Mouse (Mus musculus): ENCODE data around the gene Hnrnph1.
"Not testable (repeated sequence)": the region's sequence is repeated elsewhere in the genome, so short reads cannot be mapped to it uniquely, and the experiment has no call there.

Hnrnph1 gene

GRCm38 (mm10) chr11:50376911-50377891, at the start of gene Hnrnph1:
Gene Hnrnph1 (plus strand): TSS chr11:50376990.
- DNase-seq (ENCODE audit: inconsistent age in 2 of 2, low spot score in 1 of 2) = peak; percentile 98 to 100

GRCm38 (mm10) chr11:50328075-50328625, 48.6 kb upstream of the Hnrnph1 start:
- DNase-seq (ENCODE audit: inconsistent age in 2 of 2, low spot score in 1 of 2) = no peak

- DNase-seq (ENCODE audit: inconsistent age in 2 of 2, low spot score in 1 of 2) = no peak
These were observed 47.4 kb upstream of the Hnrnph1 start for GRCm38 (mm10) chr11:50329378-50329777.

- no peak for DNase-seq (ENCODE audit: inconsistent age in 2 of 2, low spot score in 1 of 2)
These were observed 43.6 kb upstream of the Hnrnph1 start for GRCm38 (mm10) chr11:50333181-50333580.

GRCm38 (mm10) chr11:50336126-50336525, 40.7 kb upstream of the Hnrnph1 start:
- no peak for DNase-seq (ENCODE audit: inconsistent age in 2 of 2, low spot score in 1 of 2)

- no peak for DNase-seq (ENCODE audit: inconsistent age in 2 of 2, low spot score in 1 of 2)
These were observed 39.9 kb upstream of the Hnrnph1 start for GRCm38 (mm10) chr11:50336891-50337290.

- no peak for DNase-seq (ENCODE audit: inconsistent age in 2 of 2, low spot score in 1 of 2)
These were observed 31.3 kb upstream of the Hnrnph1 start for GRCm38 (mm10) chr11:50345486-50345885.

- DNase-seq (ENCODE audit: inconsistent age in 2 of 2, low spot score in 1 of 2) = no peak
These were observed 30.3 kb upstream of the Hnrnph1 start for GRCm38 (mm10) chr11:50346256-50347032.

- DNase-seq (ENCODE audit: inconsistent age in 2 of 2, low spot score in 1 of 2) = no peak
These were observed 24.6 kb upstream of the Hnrnph1 start for GRCm38 (mm10) chr11:50352177-50352576.

- no peak for DNase-seq (ENCODE audit: inconsistent age in 2 of 2, low spot score in 1 of 2)
These were observed 22.6 kb upstream of the Hnrnph1 start, which contains the start of gene Cby3 for GRCm38 (mm10) chr11:50354162-50354561. Gene Cby3 (plus strand): TSS chr11:50354462.

GRCm38 (mm10) chr11:50354851-50355250, 21.9 kb upstream of the Hnrnph1 start:
- no peak for DNase-seq (ENCODE audit: inconsistent age in 2 of 2, low spot score in 1 of 2)

- DNase-seq (ENCODE audit: inconsistent age in 2 of 2, low spot score in 1 of 2) = no peak
These were observed 21.4 kb upstream of the Hnrnph1 start for GRCm38 (mm10) chr11:50355395-50355794.

- peak; percentile 28 to 66 for DNase-seq (ENCODE audit: inconsistent age in 2 of 2, low spot score in 1 of 2)
These were observed 17.6 kb upstream of the Hnrnph1 start for GRCm38 (mm10) chr11:50358950-50359861.

GRCm38 (mm10) chr11:50361282-50361681, 15.5 kb upstream of the Hnrnph1 start:
- DNase-seq (ENCODE audit: inconsistent age in 2 of 2, low spot score in 1 of 2) = not testable (repeated sequence)

GRCm38 (mm10) chr11:50364548-50364947, 12.2 kb upstream of the Hnrnph1 start:
- DNase-seq (ENCODE audit: inconsistent age in 2 of 2, low spot score in 1 of 2) = peak; percentile 72 to 93

- no peak for DNase-seq (ENCODE audit: inconsistent age in 2 of 2, low spot score in 1 of 2)
These were observed 11.5 kb upstream of the Hnrnph1 start for GRCm38 (mm10) chr11:50365322-50365721.

GRCm38 (mm10) chr11:50367531-50367930, 9.3 kb upstream of the Hnrnph1 start:
- no peak for DNase-seq (ENCODE audit: inconsistent age in 2 of 2, low spot score in 1 of 2)

GRCm38 (mm10) chr11:50369360-50369911, 7.4 kb upstream of the Hnrnph1 start:
- DNase-seq (ENCODE audit: inconsistent age in 2 of 2, low spot score in 1 of 2) = peak in 1 of 2 experiments; percentile 59

- DNase-seq (ENCODE audit: inconsistent age in 2 of 2, low spot score in 1 of 2) = peak in 1 of 2 experiments; percentile 23
These were observed 5.8 kb upstream of the Hnrnph1 start for GRCm38 (mm10) chr11:50370969-50371368.

GRCm38 (mm10) chr11:50371399-50371841, 5.4 kb upstream of the Hnrnph1 start:
- peak; percentile 68 to 86 for DNase-seq (ENCODE audit: inconsistent age in 2 of 2, low spot score in 1 of 2)
